Mouse (Mus musculus) bone marrow macrophage, adult 2 months (primary cell): ENCODE data around the gene BC107364.

ENCODE experiments used
- CTCF ChIP-seq: IDR thresholded peaks from 2 replicates; pipeline ENCODE4 v1.5.1; 2012; ENCODE audit warnings: low read depth, mild to moderate bottlenecking, low read length, moderate library complexity
- POLR2A ChIP-seq: IDR thresholded peaks from 2 replicates; pipeline ENCODE4 v1.6.1; 2012; ENCODE audit warnings: mild to moderate bottlenecking, low read depth, low read length, borderline replicate concordance

- no peak for TF ChIP-seq POLR2A
- TF ChIP-seq CTCF = no peak
Observed at GRCm38 (mm10) chr3:96429819-96430132, 22.3 kb downstream of the BC107364 start.
